Mouse (Mus musculus) heart, postnatal 0 days (tissue): ENCODE data around the gene Grn.

Experiments used
- CTCF ChIP-seq: IDR thresholded peaks from 2 replicates; pipeline ENCODE4 v1.5.1; 2016; ENCODE audit warnings: antibody characterized with exemption, control low read depth, low read depth
- EP300 ChIP-seq: IDR thresholded peaks from 2 replicates; pipeline ENCODE4 v1.6.1; 2016; ENCODE audit warnings: antibody characterized with exemption, low read depth

DNA sequence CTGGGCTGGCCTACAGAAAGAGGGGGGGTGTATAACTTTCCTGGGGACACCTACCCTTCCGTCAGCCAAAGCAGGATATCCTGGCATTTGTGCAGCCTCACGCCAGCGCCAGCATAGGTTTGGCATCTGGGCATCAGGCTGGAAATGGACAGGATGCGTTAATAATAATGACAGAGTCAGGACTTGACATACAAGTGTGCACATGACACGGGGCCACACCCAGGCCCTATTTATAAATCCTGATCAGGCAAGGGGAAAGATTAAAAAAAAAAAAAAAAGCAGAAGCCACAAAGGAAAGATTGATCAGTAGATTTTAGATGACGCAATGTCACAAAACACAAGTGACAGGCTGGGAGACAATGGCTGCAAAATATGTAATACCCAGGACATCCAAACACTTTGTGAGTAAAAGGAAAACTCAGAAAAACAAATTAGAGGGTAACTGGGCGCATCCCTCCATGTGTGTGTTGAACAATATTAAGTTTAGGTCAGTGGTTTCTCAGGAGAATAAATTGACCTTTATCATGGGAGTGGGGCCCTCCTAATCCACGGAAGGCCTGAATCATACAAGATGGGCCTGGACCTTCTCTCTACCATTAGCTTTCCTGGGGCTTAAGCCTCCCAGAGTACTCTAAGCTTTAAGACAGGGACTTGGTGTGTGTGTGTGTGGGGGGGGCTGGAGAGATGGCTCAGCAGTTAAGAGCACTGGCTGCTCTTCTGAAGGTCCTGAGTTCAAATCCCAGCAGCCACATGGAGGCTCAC lies 4.4 kb upstream of the Grn start:
- TF ChIP-seq CTCF = no peak
- TF ChIP-seq EP300 = no peak
